ENCODE assay signal across 15 mouse cellular contexts in the genomic region with DNA sequence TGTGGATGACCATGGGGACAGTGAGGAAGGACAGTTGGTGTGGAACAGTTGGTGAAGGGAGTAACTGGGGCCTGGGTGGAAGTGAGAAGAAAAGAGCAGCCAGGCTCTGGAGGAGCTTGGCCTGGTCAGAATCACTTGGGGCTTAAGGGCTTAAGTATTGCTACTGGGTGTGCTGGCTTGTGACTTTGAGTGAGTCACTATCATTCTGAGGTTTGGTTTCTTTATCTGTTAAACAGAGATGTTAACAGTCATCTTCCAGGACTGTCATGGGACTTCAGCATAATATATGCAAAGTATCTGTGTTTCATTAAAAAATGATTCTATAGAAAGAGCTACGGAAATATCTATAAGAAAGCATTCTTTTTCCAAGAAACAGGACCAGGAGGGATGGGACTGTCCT. TPM values are rescaled to one million over a fixed set of nuclear protein-coding genes. Genes with fewer than 3 reads are reported as not detected.
DNase-seq lines count a peak whose midpoint lies in the region; ATAC-seq and TF ChIP-seq lines count a peak whose summit lies in the region.
"Had no signal": no experiment of that assay in that cellular context is flagged by ENCODE, and none has a peak within 500 bp of the region (broad histone marks: within the 10 kb centered on the region; RNA-seq: fewer than 3 reads in every experiment).

No protein-coding gene starts in this region.

- no peak overlapping the region for H3K4me3 ChIP-seq in heart, embryonic 13.5 days
- no peak overlapping the region for H3K4me3 ChIP-seq in limb, embryonic 15.5 days
- no peak overlapping the region for H3K4me3 ChIP-seq in limb, embryonic 10.5 days
- no peak overlapping the region for H3K4me3 ChIP-seq in G1E (ENCODE audit: low read depth, low read length)
- H3K4me3 ChIP-seq in intestine, postnatal 0 days (ENCODE audit: low read depth, low read length): no peak overlapping the region
- H3K4me3 ChIP-seq in midbrain, embryonic 13.5 days (replicated peaks): no peak overlapping the region
- no peak overlapping the region for H3K4me3 ChIP-seq in midbrain, embryonic 11.5 days (ENCODE audit: low read depth, low read length)
- H3K4me3 ChIP-seq: embryonic facial prominence, embryonic 13.5 days; forebrain, embryonic 13.5 days; hindbrain, embryonic 12.5 days; limb, embryonic 13.5 days had no signal

- 77% methylated on average over 1 of the region's 1 CpGs for WGBS in heart, embryonic 13.5 days
- WGBS in limb, embryonic 15.5 days: 84% methylated on average over 1 of the region's 1 CpGs
- WGBS in limb, embryonic 10.5 days: 90% methylated on average over 1 of the region's 1 CpGs
- 79% methylated on average over 1 of the region's 1 CpGs for WGBS in intestine, postnatal 0 days
- 76% methylated on average over 1 of the region's 1 CpGs for WGBS in midbrain, embryonic 13.5 days
- WGBS in midbrain, embryonic 11.5 days: 91% methylated on average over 1 of the region's 1 CpGs

- no peak overlapping the region for H3K4me2 ChIP-seq in heart, embryonic 13.5 days
- no peak overlapping the region for H3K4me2 ChIP-seq in limb, embryonic 15.5 days
- no peak overlapping the region for H3K4me2 ChIP-seq in intestine, postnatal 0 days (replicated peaks; ENCODE audit: low read depth)
- no peak overlapping the region for H3K4me2 ChIP-seq in midbrain, embryonic 13.5 days (replicated peaks)
- no peak overlapping the region for H3K4me2 ChIP-seq in midbrain, embryonic 11.5 days
- H3K4me2 ChIP-seq: embryonic facial prominence, embryonic 13.5 days; forebrain, embryonic 13.5 days; hindbrain, embryonic 12.5 days; limb, embryonic 13.5 days had no signal

- 0 out of 2 replicates have a peak, but pooled peaks cover 5% of the 10 kb centered on the region for H3K36me3 ChIP-seq in heart, embryonic 13.5 days
- H3K36me3 ChIP-seq in limb, embryonic 15.5 days: no peaks in the 10 kb centered on the region
- H3K36me3 ChIP-seq in limb, embryonic 10.5 days: no peaks in the 10 kb centered on the region
- H3K36me3 ChIP-seq in G1E (replicated peaks): peaks cover 26% of the 10 kb centered on the region
- no peaks in the 10 kb centered on the region for H3K36me3 ChIP-seq in intestine, postnatal 0 days (ENCODE audit: control insufficient read depth, insufficient read depth)
- 0 out of 2 replicates have a peak, but pooled peaks cover under 1% of the 10 kb centered on the region for H3K36me3 ChIP-seq in midbrain, embryonic 13.5 days
- H3K36me3 ChIP-seq in midbrain, embryonic 11.5 days (ENCODE audit: control insufficient read depth, insufficient read depth, low read length): no peaks in the 10 kb centered on the region
- H3K36me3 ChIP-seq: embryonic facial prominence, embryonic 13.5 days; hindbrain, embryonic 12.5 days; limb, embryonic 13.5 days had no signal

- no peak for DNase-seq in heart, adult 11 months
- DNase-seq in limb, embryonic 10.5 days (ENCODE audit: low spot score): no peak
- DNase-seq in G1E (ENCODE audit: low spot score): no peak
- DNase-seq in midbrain, embryonic 11.5 days (ENCODE audit: low spot score, missing footprints): no peak
- DNase-seq: adrenal gland, adult 2 months; cerebellum, postnatal 14 days had no signal

- peak overlapping the region; percentile 84 for H3K27ac ChIP-seq in heart, embryonic 13.5 days (replicated peaks)
- H3K27ac ChIP-seq in limb, embryonic 15.5 days: 0 out of 2 replicates have a peak overlapping the region, but pooled peaks have one; percentile 2
- no peak overlapping the region for H3K27ac ChIP-seq in limb, embryonic 10.5 days
- H3K27ac ChIP-seq in intestine, postnatal 0 days (ENCODE audit: low read depth, low read length): peak overlapping the region; percentile 42; the same call in 1 of the 2 replicates
- no peak overlapping the region for H3K27ac ChIP-seq in midbrain, embryonic 13.5 days
- no peak overlapping the region for H3K27ac ChIP-seq in midbrain, embryonic 11.5 days (ENCODE audit: low read depth, low read length)
- H3K27ac ChIP-seq: embryonic facial prominence, embryonic 13.5 days; forebrain, embryonic 13.5 days; hindbrain, embryonic 12.5 days; limb, embryonic 13.5 days had no signal

- peaks cover 22% of the 10 kb centered on the region for H3K4me1 ChIP-seq in heart, embryonic 13.5 days
- peaks cover 4% of the 10 kb centered on the region; the same call in 1 of the 2 replicates for H3K4me1 ChIP-seq in limb, embryonic 15.5 days
- H3K4me1 ChIP-seq in limb, embryonic 10.5 days: peaks cover 17% of the 10 kb centered on the region
- H3K4me1 ChIP-seq in G1E (ENCODE audit: insufficient read depth, low read depth, low read length): peaks cover 83% of the 10 kb centered on the region
- no peaks in the 10 kb centered on the region for H3K4me1 ChIP-seq in intestine, postnatal 0 days (replicated peaks; ENCODE audit: control insufficient read depth, insufficient read depth, low read length)
- peaks cover 16% of the 10 kb centered on the region for H3K4me1 ChIP-seq in midbrain, embryonic 13.5 days (replicated peaks)
- peaks cover 11% of the 10 kb centered on the region for H3K4me1 ChIP-seq in midbrain, embryonic 11.5 days (ENCODE audit: control insufficient read depth, insufficient read depth, low read length)
- H3K4me1 ChIP-seq: embryonic facial prominence, embryonic 13.5 days had no signal

- no peak overlapping the region for H3K9ac ChIP-seq in heart, embryonic 13.5 days
- no peak overlapping the region for H3K9ac ChIP-seq in limb, embryonic 15.5 days
- H3K9ac ChIP-seq in intestine, postnatal 0 days (ENCODE audit: low read depth, low read length): no peak overlapping the region
- H3K9ac ChIP-seq in midbrain, embryonic 13.5 days (replicated peaks): no peak overlapping the region
- H3K9ac ChIP-seq in midbrain, embryonic 11.5 days (ENCODE audit: low read length): no peak overlapping the region
- H3K9ac ChIP-seq: embryonic facial prominence, embryonic 13.5 days; forebrain, embryonic 13.5 days; hindbrain, embryonic 12.5 days; limb, embryonic 13.5 days had no signal

- no peak for TF ChIP-seq CTCF in G1E (IDR thresholded peaks at IDR 0.05; ENCODE audit: low read depth, low read length)
- no peak for TF ChIP-seq CTCF in intestine, postnatal 0 days (IDR thresholded peaks at IDR 0.05; ENCODE audit: low read depth)

- ATAC-seq in heart, embryonic 13.5 days (ENCODE audit: extremely low read depth, insufficient number of reproducible peaks, low FRiP score, low TSS enrichment): no peak
- ATAC-seq in limb, embryonic 15.5 days (ENCODE audit: insufficient number of reproducible peaks, low FRiP score, low TSS enrichment, low read depth): no peak
- ATAC-seq in G1E (ENCODE audit: extremely low read depth, insufficient number of reproducible peaks, low FRiP score, poor library complexity, severe bottlenecking): peak; percentile 69
- no peak for ATAC-seq in intestine, postnatal 0 days
- ATAC-seq in midbrain, embryonic 13.5 days: no peak
- ATAC-seq in midbrain, embryonic 11.5 days (ENCODE audit: low FRiP score): no peak
- ATAC-seq: forebrain, embryonic 13.5 days; midbrain, embryonic 16.5 days had no signal

- no peaks in the 10 kb centered on the region for H3K9me3 ChIP-seq in heart, embryonic 13.5 days
- H3K9me3 ChIP-seq in limb, embryonic 15.5 days: no peaks in the 10 kb centered on the region
- no peaks in the 10 kb centered on the region for H3K9me3 ChIP-seq in limb, embryonic 10.5 days (replicated peaks)
- no peaks in the 10 kb centered on the region for H3K9me3 ChIP-seq in G1E (replicated peaks)
- H3K9me3 ChIP-seq in intestine, postnatal 0 days (ENCODE audit: control insufficient read depth): no peaks in the 10 kb centered on the region
- no peaks in the 10 kb centered on the region for H3K9me3 ChIP-seq in midbrain, embryonic 13.5 days
- no peaks in the 10 kb centered on the region for H3K9me3 ChIP-seq in midbrain, embryonic 11.5 days (ENCODE audit: control insufficient read depth, low read length)
- H3K9me3 ChIP-seq: embryonic facial prominence, embryonic 13.5 days; forebrain, embryonic 13.5 days; hindbrain, embryonic 12.5 days; limb, embryonic 13.5 days had no signal

- peaks cover 64% of the 10 kb centered on the region for H3K27me3 ChIP-seq in heart, embryonic 13.5 days (replicated peaks)
- H3K27me3 ChIP-seq in limb, embryonic 15.5 days: 0 out of 2 replicates have a peak, but pooled peaks cover 3% of the 10 kb centered on the region
- peaks cover 22% of the 10 kb centered on the region; the same call in 1 of the 2 replicates for H3K27me3 ChIP-seq in limb, embryonic 10.5 days (ENCODE audit: low read depth, poor library complexity, severe bottlenecking)
- H3K27me3 ChIP-seq in G1E (ENCODE audit: insufficient read depth, low read length): no peaks in the 10 kb centered on the region
- no peaks in the 10 kb centered on the region for H3K27me3 ChIP-seq in intestine, postnatal 0 days (replicated peaks; ENCODE audit: control insufficient read depth, insufficient read depth, low read length)
- no peaks in the 10 kb centered on the region for H3K27me3 ChIP-seq in midbrain, embryonic 13.5 days
- H3K27me3 ChIP-seq in midbrain, embryonic 11.5 days (ENCODE audit: control insufficient read depth, insufficient read depth, low read length): 0 out of 2 replicates have a peak, but pooled peaks cover 2% of the 10 kb centered on the region
- H3K27me3 ChIP-seq: embryonic facial prominence, embryonic 13.5 days had no signal

RNA-seq across cellular contexts. Expression of a gene that starts 13.7 kb away (rescaled TPM):
- polyA plus RNA-seq in heart, embryonic 13.5 days (2015; fragmentation: Nextera tagmentation; extraction: Ambion mirVana): 23.4 and 42.7 TPM in 2 replicates
- polyA plus RNA-seq in limb, embryonic 15.5 days (2015; fragmentation: Nextera tagmentation; extraction: Ambion mirVana): 94.4 and 100 TPM in 2 replicates
- 6.8 and 9.0 TPM in 2 replicates for polyA plus RNA-seq in limb, embryonic 10.5 days (2016; fragmentation: Nextera tagmentation; extraction: Ambion mirVana)
- 2.4 and 3.0 TPM in 2 replicates for total RNA-seq in G1E (2014; fragmentation: Nextera tagmentation)
- total RNA-seq in G1E (2017): 19.8 and 23.1 TPM in 2 replicates
- 0.21 TPM in 1 of 2 replicates, not detected in the other for polyA plus RNA-seq in G1E (2012)
- 358 and 402 TPM in 2 replicates for polyA plus RNA-seq in intestine, postnatal 0 days (2015; fragmentation: Nextera tagmentation; extraction: Ambion mirVana)
- 5.9 and 6.3 TPM in 2 replicates for polyA plus RNA-seq in midbrain, embryonic 13.5 days (2015; fragmentation: Nextera tagmentation; extraction: Ambion mirVana)
- 14.6 and 16.6 TPM in 2 replicates for polyA plus RNA-seq in midbrain, embryonic 11.5 days (2014; fragmentation: Nextera tagmentation; extraction: Ambion mirVana)

RNA-seq across cellular contexts. Expression of a gene that starts 18.6 kb away (rescaled TPM):
- 5.4 and 8.4 TPM in 2 replicates for polyA plus RNA-seq in heart, embryonic 13.5 days (2015; fragmentation: Nextera tagmentation; extraction: Ambion mirVana)
- 0.67 and 1.0 TPM in 2 replicates for polyA plus RNA-seq in limb, embryonic 15.5 days (2015; fragmentation: Nextera tagmentation; extraction: Ambion mirVana)
- polyA plus RNA-seq in limb, embryonic 10.5 days (2016; fragmentation: Nextera tagmentation; extraction: Ambion mirVana): 1.7 TPM in 2 replicates
- total RNA-seq in G1E (2014; fragmentation: Nextera tagmentation) (155 and 174 TPM in 2 replicates), G1E (2017) (155 and 166 TPM in 2 replicates)
- 239 and 262 TPM in 2 replicates for polyA plus RNA-seq in G1E (2012)
- polyA plus RNA-seq in intestine, postnatal 0 days (2015; fragmentation: Nextera tagmentation; extraction: Ambion mirVana): 0.22 and 0.27 TPM in 2 replicates
- polyA plus RNA-seq in midbrain, embryonic 13.5 days (2015; fragmentation: Nextera tagmentation; extraction: Ambion mirVana): 7.6 and 11.9 TPM in 2 replicates
- 18.4 and 19.8 TPM in 2 replicates for polyA plus RNA-seq in midbrain, embryonic 11.5 days (2014; fragmentation: Nextera tagmentation; extraction: Ambion mirVana)

RNA-seq across cellular contexts. Expression of a gene that starts 59.3 kb away (rescaled TPM):
- polyA plus RNA-seq in heart, embryonic 13.5 days (2015; fragmentation: Nextera tagmentation; extraction: Ambion mirVana): 0.04 and 0.08 TPM in 2 replicates
- polyA plus RNA-seq in limb, embryonic 15.5 days (2015; fragmentation: Nextera tagmentation; extraction: Ambion mirVana): not detected in 2 replicates
- polyA plus RNA-seq in limb, embryonic 10.5 days (2016; fragmentation: Nextera tagmentation; extraction: Ambion mirVana): 0.04 and 0.06 TPM in 2 replicates
- total RNA-seq in G1E (2014; fragmentation: Nextera tagmentation): 0.15 TPM in 1 of 2 replicates, not detected in the other
- total RNA-seq in G1E (2017): 0.05 TPM in 1 of 2 replicates, not detected in the other
- not detected in 2 replicates for polyA plus RNA-seq in G1E (2012)
- 0.21 TPM in 2 replicates for polyA plus RNA-seq in intestine, postnatal 0 days (2015; fragmentation: Nextera tagmentation; extraction: Ambion mirVana)
- 3.6 and 4.4 TPM in 2 replicates for polyA plus RNA-seq in midbrain, embryonic 13.5 days (2015; fragmentation: Nextera tagmentation; extraction: Ambion mirVana)
- 0.90 and 1.4 TPM in 2 replicates for polyA plus RNA-seq in midbrain, embryonic 11.5 days (2014; fragmentation: Nextera tagmentation; extraction: Ambion mirVana)
- total RNA-seq: adrenal gland, adult 2 months had no signal
- polyA plus RNA-seq: adrenal gland, adult 2 months; limb, embryonic 13.5 days had no signal

Comparison
In these comparisons a context has a peak if more than half of its experiments do, and no peak if none do; other contexts are left out.
1. H3K27ac ChIP-seq: peak in heart, embryonic 13.5 days (single experiment), limb, embryonic 15.5 days (single experiment) and intestine, postnatal 0 days (single experiment); none in limb, embryonic 10.5 days (single experiment), midbrain, embryonic 13.5 days (single experiment) and midbrain, embryonic 11.5 days (single experiment).
2. RNA of a gene that starts 18.6 kb away (polyA plus RNA-seq): 239 to 262 TPM in G1E; 18.4 to 19.8 TPM in midbrain, embryonic 11.5 days, 7.6 to 11.9 TPM in midbrain, embryonic 13.5 days, 5.4 to 8.4 TPM in heart, embryonic 13.5 days, 1.7 TPM in limb, embryonic 10.5 days, 0.67 to 1.0 TPM in limb, embryonic 15.5 days and 0.22 to 0.27 TPM in intestine, postnatal 0 days; every median in the first group is over 10 times any median in the second.